Mouse (Mus musculus): ENCODE results near the gene Dnajc15.

DNA sequence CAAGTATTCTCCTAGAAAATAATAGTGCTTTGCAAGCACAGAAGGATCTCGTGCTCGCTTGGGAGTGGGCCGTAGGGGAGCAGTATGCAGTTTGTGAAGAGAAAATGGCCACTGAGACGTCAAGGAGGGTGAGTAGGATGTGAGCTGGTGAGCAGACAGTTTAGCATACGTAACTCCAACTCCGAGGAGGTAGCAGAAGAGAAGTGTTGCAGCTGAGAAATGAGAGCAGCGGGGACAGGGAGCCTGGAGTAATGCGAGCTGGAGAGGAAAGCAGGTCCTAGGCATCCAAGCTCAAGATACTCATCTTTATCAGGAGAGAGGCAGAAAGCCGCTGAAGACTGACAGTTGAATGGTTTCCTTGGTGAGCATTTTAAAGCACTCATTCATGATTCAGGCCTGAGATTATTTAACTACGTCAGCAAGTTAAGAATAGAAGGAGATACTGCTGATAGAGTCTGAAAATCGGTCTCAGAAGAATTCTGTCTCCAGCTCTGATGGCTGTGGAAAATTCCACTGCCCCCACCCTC lies 98.9 kb downstream of the Dnajc15 start:
- TF ChIP-seq CTCF (IDR thresholded peaks at IDR 0.05; ENCODE audit: control insufficient read depth, insufficient read depth, insufficient read length), result no peak
- TF ChIP-seq USF1 (IDR thresholded peaks at IDR 0.05; ENCODE audit: low read depth), result no peak
